Mouse (Mus musculus): ENCODE data around the gene Rcor3. TPM values are rescaled to one million over a fixed set of nuclear protein-coding genes. Genes with fewer than 3 reads are reported as not detected.

Gene Rcor3
- polyA plus RNA-seq, 1 experiment: 37.0 TPM

DNA sequence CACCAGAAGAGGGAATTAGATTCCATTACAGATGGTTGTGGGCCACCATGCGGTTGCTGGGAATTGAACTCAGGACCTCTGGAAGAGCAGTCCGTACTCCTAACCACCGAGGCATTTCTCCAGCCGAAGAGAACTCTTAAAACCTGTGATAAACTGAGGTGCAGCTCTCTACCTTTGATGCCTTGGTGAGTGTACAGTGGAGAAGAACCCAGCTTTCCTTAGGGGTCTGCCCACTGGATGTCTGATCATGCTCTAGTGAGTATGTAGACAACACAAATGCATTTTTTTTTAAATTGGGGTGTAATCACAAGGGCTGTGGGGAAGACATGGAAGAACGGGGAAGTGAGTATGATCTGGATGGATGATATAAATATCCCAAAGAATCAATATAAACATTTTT is 42.2 kb downstream of the Rcor3 start:
- no peak for DNase-seq (ENCODE audit: extremely low spot score in 1 of 2, low spot score in 1 of 2)

GRCm38 (mm10) chr1:192094451-192095170 is 43.3 kb downstream of the Rcor3 start:
- DNase-seq (ENCODE audit: extremely low spot score in 1 of 2, low spot score in 1 of 2): peak in 1 of 2 experiments; percentile 84

DNA sequence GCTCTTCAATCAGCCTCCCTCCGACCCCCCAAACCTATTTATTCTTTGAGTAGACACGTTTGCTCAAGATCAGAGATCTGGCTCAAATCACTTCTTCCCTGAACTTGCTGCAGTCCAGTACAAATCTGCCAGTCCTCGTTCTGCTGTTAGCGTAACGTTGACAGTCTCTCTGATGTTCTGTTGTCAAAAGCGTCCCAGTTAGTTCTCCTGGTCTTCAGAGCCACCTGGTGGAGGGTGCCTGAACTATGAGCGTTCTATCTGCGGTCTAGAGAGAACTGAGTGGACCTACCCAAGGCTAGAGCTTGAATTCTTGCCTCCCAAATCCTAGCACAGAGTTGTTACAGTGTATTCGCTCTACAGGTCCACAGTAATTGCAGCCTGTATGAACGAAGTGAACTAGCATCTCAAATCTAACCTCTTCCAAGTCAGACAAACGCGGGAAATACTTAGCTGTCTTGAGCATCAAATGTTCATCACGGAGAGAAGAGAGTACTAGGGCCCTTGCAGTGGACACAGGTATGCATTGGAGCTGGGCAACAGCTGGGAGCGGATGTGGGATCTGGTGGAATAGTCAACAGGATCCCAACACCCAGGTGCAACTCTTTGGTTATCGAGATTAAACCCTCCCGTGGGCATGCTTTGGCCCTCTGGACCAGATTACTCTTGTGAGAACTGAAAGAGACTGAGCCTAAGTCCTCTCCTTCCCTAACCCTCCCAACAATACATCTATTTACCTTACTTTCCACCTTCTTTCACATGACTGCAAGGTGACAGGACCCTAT is 44.8 kb downstream of the Rcor3 start:
- DNase-seq (ENCODE audit: extremely low spot score in 1 of 2, low spot score in 1 of 2): peak; percentile 85 to 94

- DNase-seq (ENCODE audit: extremely low spot score in 1 of 2, low spot score in 1 of 2): peak; percentile 85 to 95
Observed at GRCm38 (mm10) chr1:192091806-192092772, 45.8 kb downstream of the Rcor3 start, which contains the start of gene Traf5. Gene Traf5 (minus strand): TSS chr1:192092559.

DNA sequence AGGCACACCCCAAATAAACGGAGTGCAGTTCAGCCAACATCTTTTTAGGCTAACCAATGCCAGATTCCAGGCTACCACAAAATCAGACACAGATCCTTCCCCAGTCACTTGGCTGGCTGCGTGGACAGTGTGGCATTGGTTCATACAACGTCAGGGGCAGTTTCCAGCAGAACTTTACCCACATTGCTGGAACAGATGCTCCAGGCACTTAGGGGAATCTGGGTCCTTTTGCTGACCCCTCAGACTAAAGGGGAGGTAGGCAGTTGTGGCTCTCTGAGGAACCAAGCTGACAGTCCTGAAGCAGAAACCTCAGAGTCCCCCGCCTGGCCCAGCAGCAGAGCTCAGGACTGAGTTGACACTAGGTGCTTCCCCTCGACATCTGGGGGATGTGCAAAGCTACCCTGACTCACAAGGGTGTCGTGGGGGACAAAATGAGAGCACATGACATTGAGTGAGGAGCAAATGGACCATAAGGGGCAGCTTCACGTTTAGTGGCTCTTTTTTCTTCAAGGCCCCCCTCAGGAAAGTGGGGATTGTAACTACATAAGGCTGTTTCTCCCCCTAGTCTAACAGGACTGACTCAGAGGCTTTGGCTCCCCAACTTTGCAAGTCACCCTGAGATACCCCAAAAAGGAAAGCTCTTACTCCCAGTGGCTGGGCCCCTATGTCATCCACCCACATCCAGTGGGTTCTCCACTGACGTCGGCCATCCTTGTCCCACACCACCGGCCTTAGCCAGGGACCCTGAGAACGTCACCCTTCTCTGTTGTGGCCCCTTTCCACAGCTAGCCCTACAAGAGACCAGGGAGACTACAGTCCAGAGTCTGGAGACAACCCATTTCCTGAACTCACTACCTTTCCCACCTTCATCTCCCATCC is 46.9 kb downstream of the Rcor3 start:
- DNase-seq (ENCODE audit: extremely low spot score in 1 of 2, low spot score in 1 of 2): no peak

- no peak for DNase-seq (ENCODE audit: extremely low spot score in 1 of 2, low spot score in 1 of 2)
Observed at GRCm38 (mm10) chr1:192090281-192090680, 47.6 kb downstream of the Rcor3 start.

GRCm38 (mm10) chr1:192089208-192090166 is 48.4 kb downstream of the Rcor3 start:
- no peak for DNase-seq (ENCODE audit: extremely low spot score in 1 of 2, low spot score in 1 of 2)

- no peak for DNase-seq (ENCODE audit: extremely low spot score in 1 of 2, low spot score in 1 of 2)
Observed at GRCm38 (mm10) chr1:192088011-192088410, 49.9 kb downstream of the Rcor3 start.

DNA sequence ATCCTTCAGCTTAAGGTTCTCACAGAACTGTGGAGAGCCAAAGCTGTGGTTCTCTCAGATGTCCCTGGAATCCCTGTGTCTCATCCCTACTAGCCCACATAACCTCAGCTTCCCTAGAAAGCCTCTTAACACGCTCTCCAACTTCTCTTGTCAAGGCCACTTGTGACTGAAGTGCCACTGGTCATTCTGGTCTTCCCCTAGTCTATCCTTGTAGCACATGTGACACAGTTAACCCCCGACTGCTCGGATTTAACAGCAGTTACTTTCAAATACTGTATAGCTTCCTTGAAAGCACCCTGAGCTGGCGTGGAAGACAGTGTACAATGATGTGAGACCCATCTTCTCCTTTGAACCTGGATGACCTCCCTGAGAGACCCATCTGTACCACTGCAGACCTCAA is 50.8 kb downstream of the Rcor3 start:
- DNase-seq (ENCODE audit: extremely low spot score in 1 of 2, low spot score in 1 of 2): no peak

- DNase-seq (ENCODE audit: extremely low spot score in 1 of 2, low spot score in 1 of 2): no peak
Observed at GRCm38 (mm10) chr1:192086279-192087037, 51.4 kb downstream of the Rcor3 start.

- no peak for DNase-seq (ENCODE audit: extremely low spot score in 1 of 2, low spot score in 1 of 2)
Observed at GRCm38 (mm10) chr1:192085218-192085617, 52.6 kb downstream of the Rcor3 start.

DNA sequence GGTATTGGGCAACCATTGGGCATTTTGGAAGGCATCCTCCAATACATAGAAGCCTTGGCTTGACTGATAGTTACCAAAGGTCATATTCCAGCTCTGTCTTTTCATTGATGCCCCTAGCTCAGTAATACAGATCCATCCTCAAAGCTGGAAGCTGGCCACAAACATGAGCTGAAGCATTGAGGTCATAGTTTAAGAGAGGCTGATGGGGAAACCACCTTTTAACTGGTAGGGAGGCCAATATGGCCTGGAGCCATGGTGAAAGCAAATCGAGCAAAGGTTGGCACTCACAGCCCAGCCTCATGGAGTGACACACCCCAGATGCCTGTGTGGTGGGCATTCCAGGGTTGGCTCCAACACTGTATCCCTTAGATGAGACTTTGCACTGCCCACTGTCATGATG is 55.2 kb downstream of the Rcor3 start:
- no peak for DNase-seq (ENCODE audit: extremely low spot score in 1 of 2, low spot score in 1 of 2)

DNA sequence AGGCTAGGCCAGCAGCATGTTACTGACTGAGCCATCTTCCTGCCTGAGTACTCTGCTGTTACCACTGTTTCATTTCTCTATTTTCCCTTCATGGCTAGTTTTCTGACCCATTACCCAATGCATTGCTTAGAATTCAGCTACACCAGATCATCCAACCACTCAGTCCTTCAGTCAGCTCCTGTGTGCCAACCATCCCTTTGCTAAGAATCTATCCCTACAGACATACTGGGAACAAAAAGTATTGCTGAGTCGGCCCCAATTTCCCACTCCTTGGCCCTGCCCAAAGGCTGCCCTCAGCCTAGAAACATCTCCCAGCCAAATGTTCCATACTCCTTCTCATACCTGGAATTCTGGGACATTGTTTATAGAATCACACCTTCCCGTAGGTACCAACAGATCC is 56.7 kb downstream of the Rcor3 start:
- no peak for DNase-seq (ENCODE audit: extremely low spot score in 1 of 2, low spot score in 1 of 2)

- DNase-seq (ENCODE audit: extremely low spot score in 1 of 2, low spot score in 1 of 2): no peak
Observed at GRCm38 (mm10) chr1:192079121-192079520, 58.7 kb downstream of the Rcor3 start.

DNA sequence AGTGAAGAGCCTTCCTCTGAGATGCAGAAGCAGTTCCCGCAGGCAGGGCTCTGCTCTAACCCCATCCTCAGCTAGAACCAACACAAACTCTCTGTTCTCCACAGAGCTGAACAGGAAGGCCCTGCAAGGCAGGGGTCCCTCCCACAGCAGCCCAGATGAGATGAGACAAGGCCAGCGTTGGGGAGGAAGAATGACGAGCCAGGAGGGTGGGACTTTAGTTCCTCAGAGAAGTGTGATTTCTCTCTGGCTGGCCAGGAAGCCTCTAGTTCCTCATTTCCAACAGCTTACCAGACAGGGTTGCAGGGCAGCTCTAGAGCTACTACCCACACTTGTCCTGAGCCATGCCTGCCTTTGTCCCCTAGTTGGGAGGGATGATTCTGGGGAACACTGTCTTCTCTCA is 59.5 kb downstream of the Rcor3 start:
- no peak for DNase-seq (ENCODE audit: extremely low spot score in 1 of 2, low spot score in 1 of 2)

DNA sequence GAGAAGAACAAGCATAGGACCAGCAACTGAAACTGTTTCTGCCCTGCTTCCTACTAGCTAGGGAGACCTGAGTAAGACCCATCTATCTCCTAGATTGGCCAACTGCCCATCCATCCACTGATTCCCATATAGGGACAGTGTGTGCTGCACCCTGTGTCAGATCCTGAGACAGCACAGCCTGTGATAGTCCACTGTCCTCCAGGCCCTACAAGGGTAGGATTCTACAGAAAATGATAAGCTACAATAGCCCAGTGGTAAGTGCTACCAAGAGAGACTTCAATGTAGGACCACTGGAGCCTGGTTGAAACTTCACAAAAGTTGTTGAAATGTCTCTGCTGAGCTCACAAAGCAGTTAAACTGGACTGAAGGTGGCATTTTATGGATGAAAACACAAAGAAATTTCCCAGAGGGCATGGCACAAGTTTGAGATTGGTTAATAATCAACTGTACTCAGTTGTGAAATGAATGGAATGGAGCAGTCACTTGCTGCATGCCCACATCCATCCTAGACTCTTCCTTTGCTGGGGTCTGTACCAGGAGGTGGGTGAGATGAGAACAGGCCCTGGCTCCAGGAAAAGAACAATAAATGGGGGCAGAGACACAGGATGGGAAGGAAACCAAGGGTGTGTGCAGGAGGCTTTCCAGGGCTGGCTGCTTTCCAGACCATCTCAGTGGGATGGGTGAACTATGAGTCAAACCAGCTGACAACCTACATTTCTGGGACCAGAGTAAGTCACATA is 60.9 kb downstream of the Rcor3 start:
- peak in 1 of 2 experiments; percentile 68 for DNase-seq (ENCODE audit: extremely low spot score in 1 of 2, low spot score in 1 of 2)

DNA sequence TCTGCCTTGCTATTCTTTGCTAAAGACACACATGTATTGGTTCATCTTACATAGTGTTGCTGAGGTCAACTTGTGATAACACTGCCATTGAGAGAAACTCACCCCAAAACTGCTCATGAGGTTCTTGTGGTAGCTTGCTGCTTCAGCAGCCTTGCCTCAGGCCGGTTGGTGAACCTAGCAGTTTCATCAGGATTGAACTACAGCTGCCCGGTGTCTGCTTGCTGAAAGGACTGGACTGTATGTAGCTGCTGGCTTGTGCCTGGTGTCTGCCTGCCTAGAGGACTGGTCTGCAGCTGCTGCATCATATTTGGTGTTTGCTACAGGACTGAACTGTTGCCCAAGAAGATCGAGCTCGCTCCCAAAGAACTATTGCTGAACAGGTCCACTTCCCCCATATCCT is 61.8 kb downstream of the Rcor3 start:
- no peak for DNase-seq (ENCODE audit: extremely low spot score in 1 of 2, low spot score in 1 of 2)
